Mouse (Mus musculus) liver, embryonic 14.5 days (tissue): ENCODE measurements around the gene Ldhd. TPM values are rescaled to one million over a fixed set of nuclear protein-coding genes. Genes with fewer than 3 reads are reported as not detected.

ENCODE experiments used
- ATAC-seq: fragments of 200-750 bp; cut with Nextera tagmentation; 2 replicates; pipeline ENCODE4 v1.8.0; 2017; ENCODE audit warnings: moderate number of reproducible peaks, mild to moderate bottlenecking, moderate library complexity; ENCODE audit not compliant: insufficient read depth
- DNase-seq, 3 experiments: peaks; one replicate each; pipeline ENCODE4 v3.0.0-alpha.2; 2012 to 2013; ENCODE audit warnings: low read depth in 3 of 3, low spot score in 3 of 3
- H3K27ac ChIP-seq: fragments of 300-500 bp; sonication (generic); 2 replicates; pipeline ENCODE4 v1.5.1; 2014; ENCODE audit warnings: moderate library complexity, mild to moderate bottlenecking, control low read depth, inconsistent platforms
- H3K27me3 ChIP-seq: fragments of 300-500 bp; sonication (generic); 2 replicates; pipeline ENCODE4 v1.6.1; 2014; ENCODE audit warnings: mild to moderate bottlenecking, low read length, moderate library complexity; ENCODE audit not compliant: control insufficient read depth, insufficient read depth
- H3K36me3 ChIP-seq: fragments of 300-500 bp; sonication (generic); replicated peaks from 2 replicates; pipeline ENCODE4 v1.6.1; 2014; ENCODE audit warnings: low read depth; ENCODE audit not compliant: control insufficient read depth, insufficient read depth
- H3K4me1 ChIP-seq, 2 experiments: fragments of 200-500 bp in 1 of 2; fragments of 300-500 bp in 1 of 2; sonication (generic) in 1 of 2; replicated peaks; 2 replicates each; pipeline ENCODE4 v1.6.1; 2012 to 2014; ENCODE audit warnings: antibody characterized with exemption in 1 of 2, inconsistent platforms in 1 of 2, low read length in 1 of 2; ENCODE audit not compliant: control insufficient read depth in 2 of 2, insufficient read depth in 2 of 2
- H3K4me2 ChIP-seq: fragments of 300-500 bp; sonication (generic); 2 replicates; pipeline ENCODE4 v1.6.1; 2014; ENCODE audit warnings: low read depth, mild to moderate bottlenecking, control low read depth, moderate library complexity
- H3K4me3 ChIP-seq, 2 experiments: fragments of 200-500 bp in 1 of 2; fragments of 300-500 bp in 1 of 2; sonication (generic) in 1 of 2; 2 replicates each; pipeline ENCODE4 v1.5.1; 2012 to 2014; ENCODE audit warnings: low read depth in 2 of 2, low read length in 2 of 2, mild to moderate bottlenecking in 2 of 2, control low read depth in 1 of 2, inconsistent platforms in 1 of 2, moderate library complexity in 1 of 2; ENCODE audit not compliant: insufficient read depth in 1 of 2
- H3K9ac ChIP-seq: fragments of 300-500 bp; sonication (generic); replicated peaks from 2 replicates; pipeline ENCODE4 v1.6.1; 2014; ENCODE audit warnings: mild to moderate bottlenecking, control low read depth, moderate library complexity
- H3K9me3 ChIP-seq: fragments of 300-500 bp; sonication (generic); 2 replicates; pipeline ENCODE4 v1.6.1; 2016; ENCODE audit warnings: low read length, mixed read lengths; ENCODE audit not compliant: control insufficient read depth
- CTCF ChIP-seq: IDR thresholded peaks from 2 replicates; pipeline ENCODE4 v1.5.1; 2016; ENCODE audit warnings: antibody characterized with exemption, low read depth, control low read depth
- EP300 ChIP-seq: IDR thresholded peaks from 2 replicates; pipeline ENCODE4 v1.6.1; 2016; ENCODE audit warnings: antibody characterized with exemption, low read depth
- WGBS: fragments of 180-500 bp; shearing (Covaris S2); extraction: QIAGEN DNeasy Blood & Tissue Kit; methylation state at CpG from one replicate; pipeline ENCODE4 v1.1.7; 2014; ENCODE audit not compliant: insufficient replicate concordance; 5-methylcytosine and 5-hydroxymethylcytosine counted together
- polyA plus RNA-seq, 2 experiments: library from polyadenylated mRNA; depleted of rRNA in 1 of 2; stranded (reverse) in 1 of 2; unstranded in 1 of 2; fragments of >200 nt; fragmentation: Nextera tagmentation in 1 of 2; extraction: Ambion mirVana in 1 of 2; gene quantifications; 2 replicates each; pipeline versions ENCODE4 v1.2.1 to v1.2.3; 2012 to 2014

Ldhd gene
- polyA plus RNA-seq, 2 experiments = 0.09 to 0.10 TPM

DNA sequence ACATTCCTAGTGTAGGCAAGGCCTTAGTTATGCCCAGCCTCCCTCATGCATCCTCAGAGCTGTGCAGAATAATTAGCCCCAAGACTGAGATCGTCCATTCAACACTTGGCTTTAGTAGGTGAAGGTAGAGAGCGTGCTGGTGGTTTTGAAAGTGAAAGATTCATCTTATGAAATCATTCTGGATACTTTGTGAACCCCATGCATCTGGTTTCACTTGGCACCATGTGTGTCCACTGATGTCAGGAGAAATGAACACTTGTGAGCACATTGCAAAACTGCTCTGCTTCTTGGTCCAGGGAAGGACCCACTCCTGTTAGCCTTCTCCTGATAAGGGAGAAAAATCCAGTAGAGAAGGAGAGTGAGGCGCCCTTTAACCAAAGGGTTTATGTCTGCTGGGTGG lies 45.2 kb downstream of the Ldhd start:
- Histone ChIP-seq H3K36me3 (no peaks in the 10 kb centered on the region), H3K27me3 (no peaks in the 10 kb centered on the region), H3K4me1 (peaks cover 9 to 19% of the 10 kb centered on the region in 2 experiments), H3K9me3 (no peaks in the 10 kb centered on the region), H3K4me2 (no peak overlapping the region), H3K4me3 (no peak overlapping the region), H3K9ac (no peak overlapping the region), H3K27ac (no peak overlapping the region)
- WGBS = 70% methylated on average over 3 of the region's 3 CpGs
- DNase-seq = no peak
- TF ChIP-seq EP300 = no peak
- no peak for TF ChIP-seq CTCF
- no peak for ATAC-seq

DNA sequence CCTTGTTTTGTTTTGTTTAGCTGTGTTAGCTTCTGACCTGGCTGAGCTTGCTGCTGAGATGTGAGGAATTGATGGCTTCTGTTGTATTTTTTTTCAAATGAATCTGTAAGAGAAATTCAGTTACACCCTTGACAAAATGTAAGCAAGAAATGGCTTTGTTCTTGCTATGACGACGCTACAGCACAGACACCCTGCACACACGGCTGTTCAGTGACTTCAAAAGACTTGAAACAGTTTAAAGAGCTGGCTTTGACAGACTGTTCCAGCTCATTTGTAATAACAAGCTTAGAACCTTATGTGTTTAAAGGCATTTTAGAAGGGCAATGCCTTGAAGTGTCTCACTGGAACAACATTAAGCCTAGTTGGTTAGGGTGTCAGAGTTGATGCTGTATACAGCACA lies 47.8 kb downstream of the Ldhd start:
- H3K27ac ChIP-seq = no peak overlapping the region
- no peak for ATAC-seq
- no peak for TF ChIP-seq EP300
- no peak for TF ChIP-seq CTCF
- H3K4me1 ChIP-seq = peaks cover 0 to 9% of the 10 kb centered on the region in 2 experiments; a peak in 3 of 4 replicates
- H3K4me2 ChIP-seq = no peak overlapping the region
- H3K4me3 ChIP-seq = no peak overlapping the region
- DNase-seq = no peak
- H3K9ac ChIP-seq = no peak overlapping the region
- H3K9me3 ChIP-seq = no peaks in the 10 kb centered on the region
- H3K36me3 ChIP-seq = no peaks in the 10 kb centered on the region
- H3K27me3 ChIP-seq = no peaks in the 10 kb centered on the region
- 79% methylated on average over 3 of the region's 3 CpGs for WGBS

GRCm38 (mm10) chr8:111580306-111580705 lies 49.9 kb downstream of the Ldhd start:
- DNase-seq (no peak), ATAC-seq (no peak)
- no peaks in the 10 kb centered on the region for H3K9me3 ChIP-seq
- H3K27me3 ChIP-seq = no peaks in the 10 kb centered on the region
- 72% methylated on average over 3 of the region's 3 CpGs for WGBS
- no peak for TF ChIP-seq CTCF
- TF ChIP-seq EP300 = no peak
- H3K4me2 ChIP-seq = no peak overlapping the region
- no peak overlapping the region for H3K27ac ChIP-seq
- no peak overlapping the region for H3K4me3 ChIP-seq
- no peaks in the 10 kb centered on the region for H3K4me1 ChIP-seq
- no peaks in the 10 kb centered on the region for H3K36me3 ChIP-seq
- no peak overlapping the region for H3K9ac ChIP-seq

DNA sequence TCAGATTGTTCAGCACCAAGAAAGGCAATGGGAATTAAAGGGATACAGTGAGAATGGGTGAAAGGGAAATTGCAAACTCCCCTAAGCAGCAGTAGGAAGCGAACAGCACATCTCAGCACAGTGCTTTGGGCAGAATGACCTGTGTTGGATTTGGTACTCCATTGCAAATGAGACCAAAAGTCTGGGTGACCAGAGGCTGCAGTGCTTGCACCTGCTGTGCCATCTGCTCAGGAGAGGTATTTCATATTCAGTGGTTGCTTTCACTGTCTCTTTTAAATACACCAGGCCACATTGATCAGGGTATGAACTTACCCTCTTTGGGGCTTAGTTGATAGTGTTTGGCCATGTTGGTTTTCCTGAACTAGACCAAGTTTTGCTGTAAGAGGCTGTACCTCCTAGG lies 50.9 kb downstream of the Ldhd start:
- ATAC-seq = no peak
- WGBS = 75% methylated on average over 1 of the region's 1 CpGs
- peaks cover 3 to 4% of the 10 kb centered on the region in 2 experiments for H3K4me1 ChIP-seq
- no peaks in the 10 kb centered on the region for H3K27me3 ChIP-seq
- no peak overlapping the region for H3K9ac ChIP-seq
- H3K27ac ChIP-seq = no peak overlapping the region
- no peak overlapping the region for H3K4me3 ChIP-seq
- H3K9me3 ChIP-seq = no peaks in the 10 kb centered on the region
- H3K36me3 ChIP-seq = no peaks in the 10 kb centered on the region
- no peak for DNase-seq
- TF ChIP-seq CTCF (no peak), EP300 (no peak)
- no peak overlapping the region for H3K4me2 ChIP-seq

DNA sequence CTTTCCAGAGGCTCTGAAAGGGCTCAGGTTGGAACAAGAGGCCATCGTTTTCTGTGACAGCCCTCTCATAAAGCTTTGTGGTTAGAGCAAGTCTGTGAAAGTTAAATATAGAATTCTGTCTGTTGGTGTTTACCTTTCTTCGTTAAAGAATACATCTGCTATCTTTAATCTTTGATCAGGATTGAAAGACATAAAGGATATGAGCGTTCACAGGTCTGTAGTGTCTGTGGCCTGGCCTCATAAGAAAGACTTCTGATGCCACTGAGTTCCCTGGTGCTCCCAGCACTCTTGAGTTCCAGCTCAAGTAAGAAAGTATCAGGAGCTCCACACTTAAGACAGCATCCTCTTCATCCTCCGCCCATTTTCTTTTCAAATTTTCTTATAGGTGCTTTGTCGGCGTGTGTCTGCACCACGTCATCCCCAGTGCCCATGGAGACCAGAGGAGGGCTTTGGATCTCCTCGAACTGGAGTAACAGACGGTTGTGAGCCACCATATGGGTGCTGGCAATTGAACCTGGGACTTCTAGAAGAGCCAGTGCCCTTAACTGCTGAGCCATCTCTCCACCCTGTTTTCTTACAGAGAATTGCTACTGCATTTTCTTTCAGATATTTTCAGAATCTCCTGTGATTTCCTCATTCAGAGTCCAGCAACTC lies 52.2 kb downstream of the Ldhd start:
- Histone ChIP-seq H3K4me3 (no peak overlapping the region), H3K36me3 (no peaks in the 10 kb centered on the region), H3K9me3 (no peaks in the 10 kb centered on the region), H3K9ac (no peak overlapping the region), H3K4me1 (peaks cover 7 to 15% of the 10 kb centered on the region in 2 experiments), H3K27me3 (no peaks in the 10 kb centered on the region), H3K4me2 (no peak overlapping the region), H3K27ac (no peak overlapping the region)
- no peak for TF ChIP-seq EP300
- TF ChIP-seq CTCF = no peak
- no peak for ATAC-seq
- no peak for DNase-seq
- 65% methylated on average over 9 of the region's 9 CpGs for WGBS
